Mouse (Mus musculus) brain, embryonic 14.5 days (tissue): ENCODE measurements at regions not wholly inside any gene's neighbourhood (a gene's known extent, or its start where the extent isn't known, plus 50 kb on each side); places are given as distances from the start of the nearest gene placed in this dataset.

Experiments
- CTCF ChIP-seq: fragments of 200-500 bp; IDR thresholded peaks from 2 replicates; pipeline ENCODE4 v1.5.1; 2012; ENCODE audit warnings: inconsistent platforms, mild to moderate bottlenecking, moderate library complexity, borderline replicate concordance; ENCODE audit not compliant: insufficient read depth, insufficient read length; ENCODE audit errors: extremely low read depth
- POLR2A ChIP-seq: fragments of 200-500 bp; IDR thresholded peaks from 2 replicates; pipeline ENCODE4 v1.6.1; 2012; ENCODE audit warnings: mild to moderate bottlenecking, inconsistent platforms, borderline replicate concordance; ENCODE audit not compliant: poor library complexity, insufficient read depth, insufficient read length, severe bottlenecking; ENCODE audit errors: extremely low read depth

GRCm38 (mm10) chr7:136220245-136221167 is 504.3 kb upstream of the Mki67 start:
- TF ChIP-seq CTCF (no peak), POLR2A (no peak)
